Mouse (Mus musculus) testis, adult 2 months (tissue): Measurements from ENCODE around the gene Denr. TPM values are rescaled to one million over a fixed set of nuclear protein-coding genes. Genes with fewer than 3 reads are reported as not detected.
A peak's percentile ranks its signal among the peaks of the same experiment; 100 is the strongest.

Experiments
- H3K27ac ChIP-seq: fragments of 200-500 bp; 2 replicates; pipeline ENCODE4 v1.5.1; 2012; ENCODE audit warnings: low read depth, low read length; ENCODE audit not compliant: control insufficient read depth, insufficient read depth
- H3K27me3 ChIP-seq: fragments of 200-500 bp; 2 replicates; pipeline ENCODE4 v1.6.1; 2012; ENCODE audit warnings: mild to moderate bottlenecking, low read length, moderate library complexity; ENCODE audit not compliant: control insufficient read depth, insufficient read depth
- H3K36me3 ChIP-seq: fragments of 200-500 bp; 2 replicates; pipeline ENCODE4 v1.6.1; 2012; ENCODE audit warnings: mild to moderate bottlenecking, low read length; ENCODE audit not compliant: control insufficient read depth, insufficient read depth
- H3K4me1 ChIP-seq: fragments of 200-500 bp; 2 replicates; pipeline ENCODE4 v1.6.1; 2012; ENCODE audit warnings: low read length; ENCODE audit not compliant: control insufficient read depth, insufficient read depth
- H3K4me3 ChIP-seq: fragments of 200-500 bp; 2 replicates; pipeline ENCODE4 v1.5.1; 2012; ENCODE audit warnings: low read depth, mild to moderate bottlenecking, low read length, moderate library complexity, mixed read lengths; ENCODE audit not compliant: control insufficient read depth
- CTCF ChIP-seq: fragments of 200-500 bp; IDR thresholded peaks from 2 replicates; pipeline ENCODE4 v1.5.1; 2012; ENCODE audit warnings: low read depth, mild to moderate bottlenecking, inconsistent platforms, low read length, moderate library complexity; ENCODE audit not compliant: control insufficient read depth, insufficient read depth, insufficient replicate concordance
- POLR2A ChIP-seq: fragments of 200-500 bp; IDR thresholded peaks from 2 replicates; pipeline ENCODE4 v1.6.1; 2012; ENCODE audit warnings: low read depth, mild to moderate bottlenecking, inconsistent platforms, low read length, moderate library complexity; ENCODE audit not compliant: control insufficient read depth
- polyA plus RNA-seq: library from polyadenylated mRNA; depleted of rRNA; stranded (reverse); fragments of >200 nt; gene quantifications from 2 replicates; pipeline ENCODE4 v1.2.3, GENCODE M21; 2012

The Denr gene
- polyA plus RNA-seq, 1 experiment = 40.6 TPM

GRCm38 (mm10) chr5:123907631-123907977 is 629 bp downstream of the Denr start:
- TF ChIP-seq POLR2A = no peak
- no peak for TF ChIP-seq CTCF
- H3K36me3 ChIP-seq = no peaks in the 10 kb centered on the region; the same call in 1 of the 2 replicates
- peak overlapping the region; percentile 46 for H3K27ac ChIP-seq
- H3K4me3 ChIP-seq = peak overlapping the region; percentile 95
- H3K4me1 ChIP-seq = peaks cover 8% of the 10 kb centered on the region
- no peaks in the 10 kb centered on the region for H3K27me3 ChIP-seq

- Histone ChIP-seq H3K36me3 (no peaks in the 10 kb centered on the region; the same call in 1 of the 2 replicates), H3K27ac (no peak overlapping the region), H3K4me1 (no peaks in the 10 kb centered on the region), H3K27me3 (no peaks in the 10 kb centered on the region), H3K4me3 (no peak overlapping the region)
- TF ChIP-seq CTCF (no peak), POLR2A (no peak)
These were observed 7.9 kb downstream of the Denr start for GRCm38 (mm10) chr5:123914852-123915251.

GRCm38 (mm10) chr5:123922112-123922511 is 15.1 kb downstream of the Denr start:
- no peak for TF ChIP-seq CTCF
- no peak for TF ChIP-seq POLR2A
- H3K27me3 ChIP-seq = no peaks in the 10 kb centered on the region
- no peaks in the 10 kb centered on the region for H3K4me1 ChIP-seq
- H3K36me3 ChIP-seq = peaks cover 3% of the 10 kb centered on the region
- H3K4me3 ChIP-seq = no peak overlapping the region
- H3K27ac ChIP-seq = no peak overlapping the region

DNA sequence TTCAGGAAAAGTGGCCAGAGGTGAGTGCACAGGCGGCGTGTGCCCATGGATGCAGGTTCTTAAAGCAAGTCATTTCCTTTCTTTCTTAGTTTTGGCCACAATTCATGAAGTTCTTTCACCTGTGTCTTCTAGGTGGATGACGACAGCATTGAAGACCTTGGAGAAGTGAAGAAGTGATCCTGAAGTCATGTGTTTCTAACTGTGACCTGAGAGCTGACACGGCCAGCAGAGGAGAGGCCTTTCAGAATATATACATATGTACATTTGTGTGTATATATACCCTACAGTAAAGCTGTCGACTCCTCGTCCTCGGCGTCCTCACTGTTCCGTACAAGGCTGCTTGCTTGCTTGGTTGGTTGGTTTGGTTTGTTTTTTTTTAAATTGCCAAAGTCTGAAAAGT is 20.1 kb downstream of the Denr start, which contains the start of gene Gm43518:
TSS of gene Gm43518 (plus strand) at position 301 of the 400 bp plus-strand sequence.
- Histone ChIP-seq H3K4me3 (no peak within 1 kb of the TSS), H3K27ac (no peak within 1 kb of the TSS), H3K36me3 (peaks cover 2% of the 10 kb centered on the region; the same call in 1 of the 2 replicates), H3K27me3 (no peaks in the 10 kb centered on the region), H3K4me1 (peaks cover 6% of the 10 kb centered on the region)
- no peak for TF ChIP-seq POLR2A

DNA sequence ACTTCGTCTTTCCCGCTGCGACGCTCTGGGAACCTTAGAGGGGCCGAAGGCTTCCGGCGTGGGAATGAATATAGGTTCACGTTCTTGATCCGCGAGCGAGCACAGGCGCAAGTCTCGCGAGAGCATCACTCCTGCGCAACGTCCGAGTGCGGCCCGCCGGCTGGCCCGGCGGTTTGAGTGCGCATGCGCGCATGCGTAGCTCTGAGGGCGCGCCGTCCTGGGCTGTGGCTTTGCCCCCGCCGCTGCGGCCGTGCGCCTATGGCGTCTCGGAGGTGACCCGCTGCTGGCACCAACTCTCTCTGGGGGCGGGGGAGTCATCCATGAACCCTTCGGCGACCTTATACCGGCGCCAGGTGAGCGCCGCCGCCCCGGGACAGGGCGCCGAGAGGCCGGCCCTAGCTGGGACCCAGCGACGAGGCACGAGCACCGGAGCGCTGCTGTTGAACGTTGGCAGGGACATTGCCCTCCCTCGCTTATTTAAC is 23.6 kb downstream of the Denr start, which contains the start of gene Ccdc62:
TSS of gene Ccdc62 (plus strand) at position 172 of the 482 bp plus-strand sequence.
- TF ChIP-seq CTCF = no peak
- TF ChIP-seq POLR2A = peak; percentile 99
- Histone ChIP-seq H3K27me3 (no peaks in the 10 kb centered on the region), H3K4me3 (peak within 1 kb of the TSS; percentile 91), H3K27ac (peak within 1 kb of the TSS; percentile 94), H3K36me3 (no peaks in the 10 kb centered on the region; the same call in 1 of the 2 replicates), H3K4me1 (peaks cover 10% of the 10 kb centered on the region)

GRCm38 (mm10) chr5:123931131-123931530 is 24.2 kb downstream of the Denr start:
- Histone ChIP-seq H3K4me3 (peak overlapping the region; percentile 91), H3K36me3 (no peaks in the 10 kb centered on the region; the same call in 1 of the 2 replicates), H3K4me1 (peaks cover 10% of the 10 kb centered on the region), H3K27me3 (no peaks in the 10 kb centered on the region), H3K27ac (peak overlapping the region; percentile 94)
- no peak for TF ChIP-seq CTCF
- no peak for TF ChIP-seq POLR2A

GRCm38 (mm10) chr5:123932927-123933326 is 26.0 kb downstream of the Denr start:
- Histone ChIP-seq H3K4me3 (no peak overlapping the region), H3K27me3 (no peaks in the 10 kb centered on the region), H3K4me1 (peaks cover 10% of the 10 kb centered on the region), H3K27ac (no peak overlapping the region), H3K36me3 (no peaks in the 10 kb centered on the region; the same call in 1 of the 2 replicates)
- TF ChIP-seq CTCF (no peak), POLR2A (no peak)
